In genomic region chr1:43530295-43531020, GRCm38 (mm10) we compare ENCODE assay signal across 14 mouse cellular contexts.
DNase-seq lines count a peak whose midpoint lies in the region; ATAC-seq and TF ChIP-seq lines count a peak whose summit lies in the region.
"Had no signal": no experiment of that assay in that cellular context is flagged by ENCODE, and none has a peak within 500 bp of the region (broad histone marks: within the 10 kb centered on the region; RNA-seq: fewer than 3 reads in every experiment).

No protein-coding gene starts in this region.

- peak overlapping the region; percentile 59; the same call in 1 of the 2 replicates for H3K27ac ChIP-seq in heart, postnatal 0 days (ENCODE audit: low read depth)
- 0 out of 2 replicates have a peak overlapping the region, but pooled peaks have one; percentile 43 for H3K27ac ChIP-seq in kidney, embryonic 15.5 days
- H3K27ac ChIP-seq: hindbrain, postnatal 0 days; liver, embryonic 13.5 days; midbrain, embryonic 12.5 days had no signal

- no peak for TF ChIP-seq CTCF in heart, postnatal 0 days (IDR thresholded peaks at IDR 0.05; ENCODE audit: low read depth)

- no peak for TF ChIP-seq EP300 in heart, postnatal 0 days (IDR thresholded peaks at IDR 0.05; ENCODE audit: low read depth)

- no peaks in the 10 kb centered on the region for H3K27me3 ChIP-seq in heart, postnatal 0 days (ENCODE audit: control insufficient read depth, insufficient read depth, low read length)
- no peaks in the 10 kb centered on the region for H3K27me3 ChIP-seq in kidney, embryonic 15.5 days
- H3K27me3 ChIP-seq: liver, embryonic 13.5 days; midbrain, embryonic 12.5 days had no signal

- no peak overlapping the region for H3K9ac ChIP-seq in heart, postnatal 0 days (replicated peaks; ENCODE audit: low read depth, low read length)
- no peak overlapping the region for H3K9ac ChIP-seq in kidney, embryonic 15.5 days
- H3K9ac ChIP-seq: liver, embryonic 13.5 days; midbrain, embryonic 12.5 days had no signal

- DNase-seq in cerebellum, postnatal 10 days = peak; percentile 47 to 58
- no peak for DNase-seq in cerebellum, postnatal 36 days
- no peak for DNase-seq in heart, postnatal 0 days (ENCODE audit: low spot score)
- no peak for DNase-seq in heart, postnatal 25 days (ENCODE audit: low spot score)
- peak; percentile 34 for DNase-seq in mesoderm, embryonic 11.5 days (ENCODE audit: low read depth, low spot score)
- DNase-seq in retina, embryonic 14.5 days (ENCODE audit: low spot score) = no peak
- no peak for DNase-seq in cerebellum, adult 9-10 months
- DNase-seq: heart, adult 11 months; liver, embryonic 13.5 days; spleen, adult 18-20 months had no signal

- H3K9me3 ChIP-seq in heart, postnatal 0 days (replicated peaks; ENCODE audit: control insufficient read depth, low read length) = no peaks in the 10 kb centered on the region
- H3K9me3 ChIP-seq in kidney, embryonic 15.5 days (replicated peaks) = no peaks in the 10 kb centered on the region
- H3K9me3 ChIP-seq: liver, embryonic 13.5 days; midbrain, embryonic 12.5 days had no signal

- no peak for ATAC-seq in heart, postnatal 0 days (ENCODE audit: insufficient read depth, low read depth)
- ATAC-seq in kidney, embryonic 15.5 days (replicated peaks; ENCODE audit: low FRiP score) = peak; percentile 69

- H3K4me3 ChIP-seq in heart, postnatal 0 days (ENCODE audit: low read depth, low read length) = no peak overlapping the region
- no peak overlapping the region for H3K4me3 ChIP-seq in kidney, embryonic 15.5 days (replicated peaks)
- H3K4me3 ChIP-seq: erythroblast, embryonic 14.5 days; liver, embryonic 13.5 days; midbrain, embryonic 12.5 days had no signal

- 52% methylated on average over 7 of the region's 7 CpGs for WGBS in heart, postnatal 0 days
- 24% methylated on average over 7 of the region's 7 CpGs for WGBS in kidney, embryonic 15.5 days

- intact Hi-C loops in heart, postnatal 25 days (cut with DNase I) = no loop called here

- no peak overlapping the region for H3K4me2 ChIP-seq in heart, postnatal 0 days (ENCODE audit: low read depth, low read length)
- H3K4me2 ChIP-seq in kidney, embryonic 15.5 days = no peak overlapping the region
- H3K4me2 ChIP-seq: liver, embryonic 13.5 days; midbrain, embryonic 12.5 days had no signal

- H3K4me1 ChIP-seq in heart, postnatal 0 days (ENCODE audit: control insufficient read depth, insufficient read depth) = peaks cover 51% of the 10 kb centered on the region
- H3K4me1 ChIP-seq in kidney, embryonic 15.5 days = peaks cover 27% of the 10 kb centered on the region
- H3K4me1 ChIP-seq: midbrain, embryonic 12.5 days had no signal

- H3K36me3 ChIP-seq in heart, postnatal 0 days (replicated peaks; ENCODE audit: control insufficient read depth, insufficient read depth, low read length) = no peaks in the 10 kb centered on the region
- peaks cover 23% of the 10 kb centered on the region for H3K36me3 ChIP-seq in kidney, embryonic 15.5 days
- H3K36me3 ChIP-seq: liver, embryonic 13.5 days had no signal

Comparison
In these comparisons a context has a peak if more than half of its experiments do, and no peak if none do; other contexts are left out.
1. DNase-seq: peak in cerebellum, postnatal 10 days (2 of 2) and mesoderm, embryonic 11.5 days (single experiment); none in cerebellum, postnatal 36 days (0 of 2), heart, postnatal 0 days (single experiment), heart, postnatal 25 days (single experiment), retina, embryonic 14.5 days (single experiment) and cerebellum, adult 9-10 months (single experiment).